Mouse (Mus musculus) layer of hippocampus, adult 11-12 months (tissue): Measurements from ENCODE around the gene Cypt3.
A peak's percentile ranks its signal among the peaks of the same experiment; 100 is the strongest.

Source experiments
- DNase-seq: peaks from one replicate; pipeline ENCODE4 v3.0.0; 2022; ENCODE audit warnings: low spot score

Gene Cypt3

GRCm38 (mm10) chrX:153558293-153558692, at the start of gene Cypt3:
Gene Cypt3, plus strand, starts transcription at chrX:153558593.
- no peak for DNase-seq

- no peak for DNase-seq
Measured at GRCm38 (mm10) chrX:153515491-153515890, 42.9 kb upstream of the Cypt3 start.

GRCm38 (mm10) chrX:153528399-153528798, 30.0 kb upstream of the Cypt3 start:
- DNase-seq: peak; percentile 3

GRCm38 (mm10) chrX:153556634-153557033, 1.8 kb upstream of the Cypt3 start:
- DNase-seq: no peak

GRCm38 (mm10) chrX:153564650-153565049, 6.3 kb downstream of the Cypt3 start:
- no peak for DNase-seq

GRCm38 (mm10) chrX:153599583-153599982, 41.2 kb downstream of the Cypt3 start:
- DNase-seq: no peak
